Mouse (Mus musculus) spleen, postnatal 10 days (tissue): ENCODE measurements at regions not wholly inside any gene's neighbourhood (a gene's known extent, or its start where the extent isn't known, plus 50 kb on each side); places are given as distances from the start of the nearest gene placed in this dataset.

ENCODE experiments used
- DNase-seq, 2 experiments: peaks; one replicate each; pipeline ENCODE4 v3.0.0; 2021 to 2022; ENCODE audit warnings: low spot score in 2 of 2

GRCm38 (mm10) chr4:137101169-137101568 lies 52.6 kb upstream of the Zbtb40 start:
- no peak for DNase-seq

- DNase-seq, result no peak
Measured at GRCm38 (mm10) chr4:137100756-137101155, 52.2 kb upstream of the Zbtb40 start.
